Mouse (Mus musculus) intestine, embryonic 16.5 days (tissue): ENCODE data around the gene Col5a3. TPM values are rescaled to one million over a fixed set of nuclear protein-coding genes. Genes with fewer than 3 reads are reported as not detected.

Experiments
- ATAC-seq: fragments of 200-750 bp; cut with Nextera tagmentation; 2 replicates; pipeline ENCODE4 v1.8.0; 2017; ENCODE audit warnings: moderate TSS enrichment, moderate library complexity
- H3K27ac ChIP-seq: fragments of 300-500 bp; sonication (generic); 2 replicates; pipeline ENCODE4 v1.5.1; 2014; ENCODE audit warnings: mild to moderate bottlenecking, low read length
- H3K27me3 ChIP-seq: fragments of 300-500 bp; sonication (generic); replicated peaks from 2 replicates; pipeline ENCODE4 v1.6.1; 2014; ENCODE audit warnings: low read length, control low read depth, mixed read lengths; ENCODE audit not compliant: control insufficient read depth, insufficient read depth
- H3K36me3 ChIP-seq: fragments of 300-500 bp; sonication (generic); 2 replicates; pipeline ENCODE4 v1.6.1; 2014; ENCODE audit warnings: low read length, control low read depth; ENCODE audit not compliant: control insufficient read depth, insufficient read depth
- H3K4me1 ChIP-seq: fragments of 300-500 bp; sonication (generic); 2 replicates; pipeline ENCODE4 v1.6.1; 2014; ENCODE audit warnings: low read length, control low read depth, mixed read lengths; ENCODE audit not compliant: control insufficient read depth, insufficient read depth
- H3K4me2 ChIP-seq: fragments of 300-500 bp; sonication (generic); 2 replicates; pipeline ENCODE4 v1.6.1; 2014; ENCODE audit warnings: low read depth, low read length, control low read depth
- H3K4me3 ChIP-seq: fragments of 300-500 bp; sonication (generic); 2 replicates; pipeline ENCODE4 v1.5.1; 2014; ENCODE audit warnings: mild to moderate bottlenecking, low read length
- H3K9ac ChIP-seq: fragments of 300-500 bp; sonication (generic); 2 replicates; pipeline ENCODE4 v1.6.1; 2014; ENCODE audit warnings: low read depth, low read length
- H3K9me3 ChIP-seq: fragments of 300-500 bp; sonication (generic); 2 replicates; pipeline ENCODE4 v1.6.1; 2016; ENCODE audit warnings: low read length, control low read depth; ENCODE audit not compliant: control insufficient read depth
- WGBS: fragments of 180-500 bp; shearing (Covaris S2); extraction: QIAGEN DNeasy Blood & Tissue Kit; methylation state at CpG from one replicate; pipeline ENCODE4 v1.1.7; 2014; 5-methylcytosine and 5-hydroxymethylcytosine counted together
- polyA plus RNA-seq: library from polyadenylated mRNA; unstranded; fragments of >200 nt; fragmentation: Nextera tagmentation; extraction: Ambion mirVana; gene quantifications from 2 replicates; pipeline ENCODE4 v1.2.1, GENCODE M21; 2015

The Col5a3 gene
- polyA plus RNA-seq, 1 experiment from 2014 or later, result 1.8 TPM

DNA sequence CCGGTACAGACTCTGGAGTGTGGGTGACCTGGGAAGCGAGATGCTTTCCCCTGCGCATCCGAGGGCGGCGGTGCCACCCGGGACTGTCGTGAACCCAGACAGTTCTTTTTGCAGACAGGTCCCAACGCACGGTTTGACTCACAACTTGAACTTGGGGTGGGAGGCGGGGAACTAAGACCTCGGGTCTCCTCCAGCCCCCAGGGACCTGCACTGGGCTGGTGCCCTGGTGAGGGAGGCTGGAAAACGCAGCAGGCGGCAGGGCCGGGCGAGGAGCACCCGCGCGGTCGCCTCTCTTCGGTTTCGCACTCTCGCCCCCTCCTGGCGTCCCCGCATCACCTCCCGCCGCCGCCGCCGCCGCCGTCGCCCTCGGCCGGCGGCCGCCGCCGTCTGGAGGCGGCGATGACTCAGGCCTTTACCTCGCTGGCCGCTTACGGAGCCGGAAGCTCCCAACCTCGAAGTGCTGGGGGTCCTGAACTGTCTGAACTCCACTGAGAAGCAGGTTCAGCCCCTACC is 87.2 kb downstream of the Col5a3 start:
- Histone ChIP-seq H3K4me2 (peak overlapping the region; percentile 96), H3K4me1 (peaks cover 15% of the 10 kb centered on the region), H3K36me3 (no peaks in the 10 kb centered on the region), H3K9ac (peak overlapping the region; percentile 58), H3K9me3 (no peaks in the 10 kb centered on the region), H3K4me3 (peak overlapping the region; percentile 53), H3K27me3 (peaks cover 42% of the 10 kb centered on the region), H3K27ac (no peak overlapping the region)
- WGBS, result under 1% methylated on average over 31 of the region's 46 CpGs
- ATAC-seq, result peak; percentile 80

- peak; percentile 28 for ATAC-seq
Measured at GRCm38 (mm10) chr9:20726859-20727600, 87.8 kb downstream of the Col5a3 start.

DNA sequence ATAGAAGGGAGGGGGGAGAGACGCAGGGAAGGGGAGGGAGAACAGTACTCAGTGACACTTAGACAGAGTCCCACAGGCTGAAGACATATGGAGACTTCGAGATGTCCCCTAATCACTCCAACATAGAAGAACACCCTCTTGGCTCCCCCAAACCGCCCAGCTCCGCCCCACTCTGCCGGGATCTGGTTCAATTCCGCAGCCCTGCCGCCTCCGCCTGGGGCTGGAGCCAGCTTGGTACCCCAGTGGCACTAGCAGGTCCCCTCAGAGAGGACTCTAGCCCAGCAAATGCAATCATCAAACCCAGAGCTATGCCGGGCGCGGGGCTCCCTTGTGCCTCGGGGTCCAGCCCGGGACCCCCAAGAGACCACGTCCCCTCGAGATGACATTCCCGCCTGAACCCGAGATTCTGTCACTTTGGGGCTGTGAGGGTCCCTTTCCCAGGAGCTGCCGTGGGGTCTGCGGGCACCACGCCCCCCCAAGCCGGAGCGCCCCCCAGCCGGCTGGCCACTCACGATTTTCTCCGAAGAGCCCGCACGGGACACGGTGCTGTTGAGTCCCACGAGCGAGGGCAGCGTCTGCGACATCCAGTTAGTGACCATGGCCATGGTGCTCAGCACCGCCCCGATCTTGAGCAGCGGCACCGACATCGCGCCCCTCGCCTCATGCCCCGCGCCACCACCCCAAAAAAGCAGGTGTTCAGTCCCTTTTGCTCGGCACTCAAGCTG is 88.6 kb downstream of the Col5a3 start:
- WGBS, result 2% methylated on average over 42 of the region's 42 CpGs

More at GRCm38 (mm10) chr9:20726859-20727600, 87.8 kb downstream of the Col5a3 start:
- H3K9ac ChIP-seq, result peak overlapping the region; percentile 58
- no peaks in the 10 kb centered on the region for H3K36me3 ChIP-seq
- H3K27ac ChIP-seq, result no peak overlapping the region
- peak overlapping the region; percentile 96 for H3K4me2 ChIP-seq
- peaks cover 15% of the 10 kb centered on the region for H3K4me1 ChIP-seq
- H3K9me3 ChIP-seq, result no peaks in the 10 kb centered on the region
- H3K4me3 ChIP-seq, result peak overlapping the region; percentile 53
- under 1% methylated on average over 48 of the region's 54 CpGs for WGBS
- peaks cover 42% of the 10 kb centered on the region for H3K27me3 ChIP-seq

GRCm38 (mm10) chr9:20721582-20721981 is 93.3 kb downstream of the Col5a3 start:
- no peak overlapping the region for H3K4me3 ChIP-seq
- no peak overlapping the region for H3K27ac ChIP-seq
- 27% methylated on average over 2 of the region's 2 CpGs for WGBS
- H3K4me1 ChIP-seq, result peaks cover 10% of the 10 kb centered on the region
- no peaks in the 10 kb centered on the region for H3K36me3 ChIP-seq
- H3K27me3 ChIP-seq, result peaks cover 19% of the 10 kb centered on the region
- peak; percentile 73 for ATAC-seq
- no peaks in the 10 kb centered on the region for H3K9me3 ChIP-seq
- H3K4me2 ChIP-seq, result no peak overlapping the region
- no peak overlapping the region for H3K9ac ChIP-seq

More for the DNA sequence above, 88.6 kb downstream of the Col5a3 start:
- Histone ChIP-seq H3K27ac (no peak overlapping the region), H3K36me3 (no peaks in the 10 kb centered on the region), H3K4me2 (peak overlapping the region; percentile 96), H3K27me3 (peaks cover 42% of the 10 kb centered on the region), H3K9me3 (no peaks in the 10 kb centered on the region), H3K9ac (peak overlapping the region; percentile 58), H3K4me1 (peaks cover 21% of the 10 kb centered on the region), H3K4me3 (peak overlapping the region; percentile 53)
- peak; percentile 10 for ATAC-seq

Other genes with a start within 250 kb of the Col5a3 start
- 10.7 and 11.7 TPM in 2 replicates for gene Zfp846, start 233.8 kb downstream of the Col5a3 start, polyA plus RNA-seq
- gene Ubl5, start 172.2 kb downstream of the Col5a3 start, polyA plus RNA-seq, result 356 and 361 TPM in 2 replicates
- gene Fbxl12, start 170.3 kb downstream of the Col5a3 start, polyA plus RNA-seq, result 16.5 and 17.3 TPM in 2 replicates
- gene Pin1, start 163.0 kb downstream of the Col5a3 start, polyA plus RNA-seq, result 42.0 and 45.4 TPM in 2 replicates
- 6.7 and 7.8 TPM in 2 replicates for gene Olfm2, start 68.7 kb downstream of the Col5a3 start, polyA plus RNA-seq
- not detected in 2 replicates for gene Rdh8, start 3.4 kb upstream of the Col5a3 start, polyA plus RNA-seq
- gene A230050P20Rik, start 53.6 kb upstream of the Col5a3 start, polyA plus RNA-seq, result 16.2 and 18.3 TPM in 2 replicates
- gene Angptl6, start 64.7 kb upstream of the Col5a3 start, polyA plus RNA-seq, result 10.7 and 11.2 TPM in 2 replicates
- 79.5 and 97.6 TPM in 2 replicates for gene Ppan, start 73.1 kb upstream of the Col5a3 start, polyA plus RNA-seq
- gene Eif3g, start 83.6 kb upstream of the Col5a3 start, polyA plus RNA-seq, result 261 and 297 TPM in 2 replicates
- 56.3 and 56.9 TPM in 2 replicates for gene Dnmt1, start 144.8 kb upstream of the Col5a3 start, polyA plus RNA-seq
- gene S1pr2, start 161.7 kb upstream of the Col5a3 start, polyA plus RNA-seq, result 24.3 and 24.4 TPM in 2 replicates
- 165 and 181 TPM in 2 replicates for gene Mrpl4, start 187.7 kb upstream of the Col5a3 start, polyA plus RNA-seq
- gene Icam1, start 200.9 kb upstream of the Col5a3 start, polyA plus RNA-seq, result 12.7 and 13.7 TPM in 2 replicates
- gene Icam4, start 214.3 kb upstream of the Col5a3 start, polyA plus RNA-seq, result 1.8 and 5.4 TPM in 2 replicates
- 0.09 and 0.10 TPM in 2 replicates for gene Icam5, start 217.0 kb upstream of the Col5a3 start, polyA plus RNA-seq